Mouse (Mus musculus) adrenal gland, adult 8-10 months (tissue): ENCODE measurements around the gene Pakap. TPM values are rescaled to one million over a fixed set of nuclear protein-coding genes. Genes with fewer than 3 reads are reported as not detected.

Experiments
- DNase-seq: peaks from one replicate; pipeline ENCODE4 v3.0.0; 2022
- total RNA-seq, 4 experiments: library from RNA; stranded (reverse); gene quantifications; 2 replicates each; pipeline ENCODE4 v1.2.4; 2022

Gene Pakap
- total RNA-seq, 4 experiments from 2014 or later: 35.3 to 97.4 (median 63.1) TPM

DNA sequence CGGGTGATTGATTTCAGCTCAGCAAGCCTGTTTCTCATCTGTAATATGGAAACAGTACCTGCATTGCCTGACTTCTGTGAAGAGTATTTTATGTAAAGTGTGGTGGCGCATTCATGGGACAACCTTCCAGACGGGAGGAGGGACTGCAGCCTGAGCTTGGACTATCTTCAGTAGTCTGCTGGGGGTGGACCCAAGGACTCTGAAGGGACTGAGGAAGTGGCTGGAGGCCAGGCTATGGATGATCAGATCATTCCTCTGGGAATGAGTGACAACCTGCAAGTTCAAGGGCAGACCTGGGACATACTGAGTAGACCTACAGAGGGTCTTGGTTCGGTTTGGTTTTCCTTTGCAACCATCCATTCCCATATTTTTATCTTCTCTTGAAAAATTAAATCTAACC, 154.3 kb downstream of the Pakap start:
- DNase-seq: no peak

DNA sequence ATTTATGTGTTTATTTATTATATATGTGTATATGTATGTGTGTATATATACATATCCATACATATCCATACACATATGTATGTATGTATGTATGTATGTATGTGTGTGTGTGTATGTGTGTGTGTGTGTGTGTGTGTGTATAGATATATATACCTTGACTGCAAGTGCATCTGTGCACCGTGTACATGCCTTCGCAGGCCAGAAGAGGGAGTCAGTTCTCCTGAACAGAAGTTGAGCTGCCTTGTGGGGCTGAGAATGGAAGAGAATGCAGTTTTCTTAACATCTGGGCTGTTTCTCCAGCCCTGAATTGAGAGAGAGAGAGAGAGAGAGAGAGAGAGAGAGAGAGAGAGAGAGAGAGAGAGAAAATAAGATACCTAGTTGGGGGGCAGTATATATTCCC, 155.7 kb downstream of the Pakap start:
- DNase-seq: no peak

DNA sequence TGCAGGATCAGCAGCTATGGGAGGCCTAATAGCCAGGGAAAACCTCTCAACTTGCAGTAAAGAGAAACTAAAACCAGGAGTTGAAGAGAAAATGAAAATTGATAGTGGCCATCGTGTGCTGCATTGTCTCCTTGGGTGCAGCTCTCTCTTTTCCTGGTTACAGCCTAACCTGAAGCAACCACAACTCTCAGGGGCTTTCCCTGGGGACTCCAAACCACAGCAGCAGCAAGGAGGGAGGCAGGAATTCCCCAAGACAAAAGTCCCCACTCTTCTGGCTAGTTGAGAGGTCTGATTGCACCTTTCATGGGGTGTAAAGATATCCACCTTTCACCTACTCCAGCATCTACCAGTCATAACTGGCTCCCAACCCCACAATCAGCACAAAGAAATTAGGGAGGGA, 157.6 kb downstream of the Pakap start:
- DNase-seq: no peak

DNA sequence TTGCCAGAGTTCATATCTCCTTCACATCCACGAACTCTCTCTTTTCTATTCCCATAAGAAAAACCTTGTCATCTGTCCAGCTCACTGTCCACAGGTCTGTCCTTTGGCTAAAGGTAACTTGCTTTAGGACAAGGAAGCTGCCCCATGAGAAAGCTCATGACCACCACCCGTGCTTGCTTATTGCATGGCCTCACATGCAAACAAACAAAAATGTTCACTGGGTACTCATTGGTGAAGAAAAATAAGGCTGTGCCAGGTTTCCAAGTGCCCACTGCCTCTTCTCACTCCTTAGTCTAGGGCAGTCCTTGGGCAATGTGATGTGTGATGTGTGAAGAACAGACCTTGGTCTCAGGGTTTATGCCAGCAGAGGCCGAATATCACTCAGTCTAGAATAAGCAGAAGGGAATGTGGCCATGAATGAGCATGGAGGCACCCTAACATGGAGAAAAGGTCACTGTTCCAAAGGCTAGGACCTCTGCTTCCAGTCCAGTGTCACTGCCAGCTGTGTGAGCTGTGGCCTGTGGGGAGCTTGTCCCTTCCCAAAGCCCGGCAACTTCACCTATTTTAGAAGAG, 160.7 kb downstream of the Pakap start:
- DNase-seq: peak; percentile 60

DNA sequence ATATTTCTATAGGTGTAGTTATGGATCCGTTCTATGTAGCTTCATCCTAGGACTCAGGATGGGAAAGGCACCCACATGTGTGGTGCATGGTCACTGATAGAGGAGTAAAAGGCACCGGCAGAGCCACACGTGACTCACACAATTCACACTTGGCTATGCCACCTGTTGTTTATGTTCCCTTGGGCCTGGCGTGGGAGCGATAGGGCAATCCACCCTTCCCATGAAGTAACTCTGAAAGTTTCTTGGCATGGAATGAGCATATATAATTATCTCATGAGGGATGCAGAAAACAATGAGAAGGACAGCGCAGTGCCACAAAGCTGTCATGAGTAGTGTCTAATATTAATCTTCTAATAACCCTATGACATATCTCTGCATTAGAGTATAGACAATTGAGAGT, 162.1 kb downstream of the Pakap start:
- DNase-seq: no peak

DNA sequence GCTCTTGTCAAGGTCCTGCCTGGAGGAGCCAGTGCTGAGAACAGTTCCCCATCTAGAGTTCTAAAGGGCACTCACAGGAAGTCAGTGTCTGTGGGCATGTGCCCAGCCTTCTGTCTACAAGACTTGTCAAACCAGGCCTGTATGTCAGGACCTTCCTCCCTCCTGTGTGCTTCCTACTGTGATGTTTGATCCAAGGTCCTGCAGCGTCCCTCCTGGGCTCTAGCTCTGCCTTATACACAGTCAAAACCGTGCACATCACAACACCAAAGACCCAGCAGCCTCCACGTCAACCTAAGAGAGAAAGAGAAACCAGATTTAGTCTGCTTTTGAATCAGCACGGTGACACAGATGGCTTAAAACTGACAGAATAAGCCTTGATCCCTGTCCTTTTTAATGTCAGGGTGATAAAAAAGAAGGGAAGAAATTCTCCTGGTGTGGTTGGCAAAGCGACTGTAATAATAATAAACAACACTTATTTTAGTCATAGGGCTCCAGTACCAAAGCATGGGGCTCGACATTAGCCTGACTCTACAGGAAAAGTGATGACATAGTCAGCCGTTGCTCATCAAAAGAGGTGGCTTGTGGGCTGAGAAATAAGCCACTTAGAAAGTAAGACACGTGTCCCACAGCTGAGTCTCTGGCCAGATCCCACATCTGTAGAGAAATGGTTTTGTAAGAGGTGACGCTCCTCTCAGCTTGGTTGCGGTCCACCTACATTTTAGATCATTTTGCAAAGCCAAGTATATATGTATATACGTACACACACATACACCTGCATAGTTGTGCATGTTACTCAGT, 163.0 kb downstream of the Pakap start:
- no peak for DNase-seq

DNA sequence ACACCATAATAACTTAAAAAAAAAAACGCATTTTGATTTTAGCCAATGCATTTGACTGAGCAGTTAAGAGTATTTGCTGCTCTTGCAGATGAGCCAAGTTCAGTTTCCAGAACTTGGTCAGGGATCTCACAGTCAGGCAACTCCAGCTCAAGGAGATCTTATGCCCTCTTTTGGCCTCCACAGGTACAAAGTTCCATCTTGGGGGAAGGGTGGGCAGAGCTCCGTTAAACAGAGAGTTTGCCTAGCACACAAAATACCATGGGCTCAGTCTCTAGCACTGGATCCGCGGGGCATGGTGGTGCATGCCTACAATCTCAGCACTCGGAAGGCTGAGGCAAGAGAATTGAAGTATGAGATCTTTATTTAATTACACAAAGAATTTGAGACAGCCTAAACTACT, 164.4 kb downstream of the Pakap start:
- no peak for DNase-seq

DNA sequence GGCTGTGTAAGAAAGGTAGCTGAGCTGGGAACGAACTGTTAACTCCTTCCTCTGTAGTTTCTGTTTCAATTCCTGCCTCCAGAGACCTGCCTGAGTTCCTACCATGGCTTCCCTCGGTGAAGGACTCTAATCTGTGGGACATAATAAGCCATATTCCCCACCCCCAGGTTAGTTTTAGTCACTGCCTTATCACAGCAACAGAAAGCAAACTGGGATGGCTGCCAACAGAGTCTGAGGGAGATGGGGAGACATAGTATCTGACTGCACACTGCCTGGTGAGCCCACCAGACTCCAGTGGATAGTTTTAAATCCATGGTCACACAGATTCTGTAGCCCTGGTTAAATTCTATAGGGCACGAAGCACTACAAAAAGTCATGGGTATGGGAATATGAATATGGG, 165.5 kb downstream of the Pakap start:
- DNase-seq: no peak

DNA sequence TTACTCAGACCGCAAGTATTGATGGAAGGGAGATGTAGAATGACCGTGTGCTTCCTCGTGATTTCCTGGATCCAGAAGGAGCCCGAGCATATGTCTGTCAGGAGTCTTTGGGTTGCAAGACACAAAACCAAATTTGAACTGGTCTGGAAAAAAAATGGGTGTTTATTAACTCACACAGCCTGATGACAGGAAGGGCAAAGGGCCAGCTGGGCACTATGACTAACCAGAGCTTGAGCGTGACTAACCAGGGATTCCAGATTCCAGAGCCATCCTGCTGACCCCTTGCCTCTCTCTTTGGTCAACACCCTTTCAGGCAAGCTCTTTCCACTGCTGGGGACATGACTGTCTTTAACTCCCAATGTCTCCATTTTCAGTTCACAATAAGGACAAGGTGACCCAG, 167.4 kb downstream of the Pakap start:
- DNase-seq: peak; percentile 64

DNA sequence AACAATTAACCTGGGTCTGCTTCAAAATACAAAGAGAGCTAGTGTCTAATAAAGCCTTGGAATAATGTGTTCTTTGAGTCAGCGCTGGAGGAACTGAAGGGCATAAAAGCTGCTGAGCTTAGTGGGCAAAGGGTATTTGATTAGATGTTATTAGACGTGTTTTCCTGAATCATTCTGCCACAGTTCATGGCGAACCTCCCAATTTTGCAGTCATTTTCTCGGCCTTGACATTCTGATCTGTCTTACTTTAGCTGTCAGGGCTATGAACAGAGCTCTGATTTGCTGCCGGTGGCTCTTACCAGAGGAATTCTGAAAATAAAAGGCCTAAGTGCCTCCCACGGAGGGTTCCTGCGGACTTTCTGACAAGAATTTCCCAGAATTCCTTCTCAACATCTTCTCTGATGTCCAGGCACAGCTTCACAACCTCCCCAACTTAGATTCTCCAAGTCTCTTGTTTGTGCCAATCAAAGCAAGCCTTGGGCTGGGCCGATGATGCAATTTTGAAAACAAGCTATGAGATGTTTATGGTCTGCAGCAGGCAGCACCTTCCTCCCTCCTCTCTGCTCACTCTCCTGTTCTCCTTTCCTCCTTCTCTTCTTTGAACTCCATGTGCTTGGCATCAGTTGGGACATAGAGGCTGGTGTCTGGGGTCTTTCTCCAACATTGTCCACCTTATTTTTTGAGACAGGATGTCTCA, 171.0 kb downstream of the Pakap start:
- DNase-seq: peak; percentile 75

DNA sequence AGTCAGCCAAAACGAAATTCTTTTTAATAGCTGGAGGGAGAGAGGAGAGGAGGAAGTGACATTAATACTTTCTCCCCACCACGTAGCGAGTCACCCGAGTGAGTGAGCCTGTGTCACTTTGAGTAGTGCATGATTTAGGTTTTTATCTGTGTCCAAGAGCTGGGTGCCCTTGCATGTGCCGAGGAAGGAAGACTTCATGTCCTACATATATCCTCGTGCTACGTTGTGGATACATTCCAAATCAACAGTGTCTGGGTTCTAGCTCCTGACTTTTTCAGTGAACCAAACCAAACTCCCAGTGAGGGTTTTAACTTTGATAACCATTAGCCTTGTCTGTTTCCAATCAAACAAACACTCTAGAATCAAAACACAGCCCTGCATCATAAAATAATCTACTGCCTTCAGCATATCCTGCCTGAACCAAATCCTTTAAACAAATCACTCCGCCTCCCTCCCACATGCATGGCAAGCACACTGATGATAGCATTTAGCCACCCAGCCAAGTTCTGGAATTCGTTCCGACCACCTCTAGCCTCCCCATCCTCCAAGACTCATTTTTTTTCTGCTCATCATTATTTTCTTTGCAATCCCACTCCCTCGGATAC, 175.4 kb downstream of the Pakap start:
- DNase-seq: no peak

DNA sequence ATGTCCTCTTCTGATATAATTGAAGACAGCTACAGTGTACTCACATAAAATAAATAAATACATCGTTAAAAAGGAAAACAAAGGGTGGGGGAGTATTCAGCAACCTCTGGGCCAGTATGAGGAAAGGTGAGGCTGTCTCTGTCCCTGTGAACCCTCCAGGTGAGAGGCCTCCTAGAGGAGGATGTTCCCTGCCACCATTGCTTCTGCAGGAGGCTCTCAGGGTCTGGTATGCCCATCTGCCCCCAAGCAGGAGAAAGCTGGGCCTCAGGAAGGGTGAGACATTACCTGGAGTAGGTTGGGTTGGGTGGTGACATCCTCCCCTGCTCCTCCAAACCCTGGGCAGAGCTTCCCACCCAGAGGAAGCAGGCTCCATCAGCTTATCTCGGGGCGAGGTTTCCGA, 182.7 kb downstream of the Pakap start:
- DNase-seq: no peak

DNA sequence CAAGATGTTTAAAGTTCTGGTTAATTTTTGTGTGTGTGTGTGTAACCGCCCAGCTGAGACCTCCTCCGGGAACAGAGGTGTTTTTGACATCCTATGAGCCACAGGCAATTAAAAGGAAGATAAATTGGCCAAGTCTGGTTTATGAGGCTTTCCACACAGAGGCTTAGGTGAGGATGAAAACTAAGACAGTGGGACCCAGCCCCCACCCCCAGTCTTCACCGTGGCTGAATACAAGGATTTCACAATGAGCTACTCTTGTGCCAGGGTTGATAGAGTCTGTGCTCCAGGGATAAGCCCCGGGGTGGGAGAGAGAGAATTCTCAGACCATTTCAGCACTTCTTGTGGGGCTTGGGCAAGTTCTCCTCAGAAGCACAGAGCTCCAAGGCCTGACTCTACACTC, 183.1 kb downstream of the Pakap start:
- DNase-seq: no peak

DNA sequence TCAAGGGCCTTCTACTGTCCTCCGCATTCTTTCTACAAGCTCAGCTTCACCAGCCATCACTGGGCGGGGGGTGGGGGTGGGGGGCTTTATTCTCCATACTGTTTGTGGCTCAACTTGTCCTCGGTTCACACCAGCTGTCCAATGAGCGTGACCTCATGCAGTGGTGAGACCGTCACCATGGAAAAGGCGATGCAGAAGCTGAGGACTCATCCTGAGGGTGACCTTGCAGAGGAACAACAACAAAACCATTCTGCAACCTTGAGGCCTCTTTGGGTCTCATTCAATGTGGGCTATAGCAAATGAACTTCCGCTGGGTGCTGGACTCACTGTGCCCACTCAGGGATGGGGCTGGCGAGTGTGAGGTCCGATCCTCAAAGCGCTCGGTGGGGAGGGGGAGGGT, 183.6 kb downstream of the Pakap start:
- peak; percentile 54 for DNase-seq

DNA sequence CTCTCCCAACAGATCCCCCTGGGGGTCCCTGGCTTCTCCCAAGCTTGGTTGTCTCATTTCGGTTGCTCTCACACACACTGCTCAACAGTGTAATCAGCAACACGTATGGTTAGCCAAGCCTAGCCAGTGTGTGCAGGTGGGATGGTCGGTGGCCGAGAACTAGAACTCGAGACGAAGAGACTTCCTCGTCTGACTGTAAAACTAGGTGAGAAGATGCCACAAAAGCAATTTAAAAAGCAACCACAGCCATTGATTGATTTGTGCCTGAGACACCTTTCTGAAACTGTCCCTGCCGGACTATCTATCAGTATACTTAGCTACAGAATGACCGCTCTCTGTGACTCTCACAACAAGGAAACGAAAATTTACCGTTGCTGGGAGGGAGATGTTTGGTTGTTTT, 187.1 kb downstream of the Pakap start:
- no peak for DNase-seq

DNA sequence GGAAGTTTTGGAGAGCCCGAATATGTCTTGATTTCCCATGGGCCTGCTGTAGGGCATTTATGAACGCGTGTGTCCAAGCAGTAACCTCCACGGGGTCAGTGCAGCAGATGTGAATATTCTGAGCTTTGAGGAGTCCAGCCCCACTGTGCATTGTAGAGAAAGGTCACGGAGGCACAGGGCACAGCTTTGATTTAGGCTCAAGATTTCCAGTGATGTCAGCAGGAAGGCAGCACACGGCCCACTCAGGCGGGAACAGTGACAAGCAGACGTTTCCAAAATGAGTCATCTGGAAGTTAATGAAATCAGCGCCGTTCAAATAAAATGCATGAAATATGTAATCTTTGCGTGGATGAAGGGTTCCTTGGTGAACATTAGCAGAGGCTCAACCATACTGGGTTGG, 190.0 kb downstream of the Pakap start:
- DNase-seq: peak; percentile 41

DNA sequence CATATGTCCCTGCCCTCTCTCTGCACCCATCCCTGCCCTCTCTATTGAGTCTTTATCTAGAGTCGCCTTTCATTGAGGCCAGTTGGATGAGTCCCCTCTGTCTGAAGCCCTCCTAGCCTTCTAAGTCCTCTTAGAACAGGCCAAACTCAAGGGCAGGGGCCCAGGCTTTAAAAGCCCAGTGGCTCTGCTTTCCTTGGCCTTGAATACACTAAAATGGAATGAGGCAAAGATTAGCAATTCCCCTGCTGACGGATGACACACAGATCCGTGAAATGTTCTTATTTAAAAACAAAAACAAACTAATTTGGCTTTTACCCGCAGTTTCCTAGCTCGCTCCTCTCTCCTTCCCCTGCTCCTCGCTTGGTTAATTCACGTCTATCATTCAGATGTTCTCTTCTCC, 194.4 kb downstream of the Pakap start:
- DNase-seq: no peak

DNA sequence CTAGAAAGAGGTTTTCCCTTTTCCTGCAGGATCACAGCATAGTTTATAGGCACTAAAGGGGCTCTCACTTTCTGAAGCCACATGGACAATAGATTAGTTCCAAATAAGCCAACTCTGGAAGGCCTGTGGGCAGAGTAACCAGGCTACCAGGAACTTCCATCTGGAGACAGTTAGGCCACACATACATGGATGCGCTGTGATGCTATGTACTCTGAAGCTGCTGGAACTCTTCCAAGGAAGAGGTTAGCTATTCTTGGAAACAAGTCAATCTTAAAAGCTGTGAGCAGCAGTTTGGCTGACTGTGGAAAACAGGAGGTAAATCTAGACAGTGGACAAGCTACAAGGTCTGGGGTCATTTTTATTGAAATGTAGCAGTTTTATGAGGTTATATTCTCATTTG, 196.4 kb downstream of the Pakap start:
- no peak for DNase-seq

DNA sequence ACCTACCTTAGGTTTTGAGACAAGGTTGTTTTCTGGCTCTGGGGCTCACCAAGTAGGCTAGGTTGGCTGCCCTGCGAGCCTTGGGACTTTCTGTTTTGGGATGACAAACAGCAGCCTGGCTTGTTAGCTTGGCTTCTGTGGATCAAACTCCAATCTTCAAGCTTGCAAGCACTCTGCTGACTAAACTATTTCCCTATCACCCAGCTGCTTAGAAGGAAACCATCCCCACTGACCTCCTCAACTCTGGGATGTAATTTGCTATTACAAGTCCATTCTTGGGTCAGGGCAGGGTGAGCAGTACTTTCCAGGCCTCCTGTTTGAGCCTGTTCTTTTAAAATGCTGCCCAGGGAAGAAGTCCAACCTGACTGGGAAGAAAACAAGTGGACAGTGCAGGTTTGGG, 196.9 kb downstream of the Pakap start:
- no peak for DNase-seq

DNA sequence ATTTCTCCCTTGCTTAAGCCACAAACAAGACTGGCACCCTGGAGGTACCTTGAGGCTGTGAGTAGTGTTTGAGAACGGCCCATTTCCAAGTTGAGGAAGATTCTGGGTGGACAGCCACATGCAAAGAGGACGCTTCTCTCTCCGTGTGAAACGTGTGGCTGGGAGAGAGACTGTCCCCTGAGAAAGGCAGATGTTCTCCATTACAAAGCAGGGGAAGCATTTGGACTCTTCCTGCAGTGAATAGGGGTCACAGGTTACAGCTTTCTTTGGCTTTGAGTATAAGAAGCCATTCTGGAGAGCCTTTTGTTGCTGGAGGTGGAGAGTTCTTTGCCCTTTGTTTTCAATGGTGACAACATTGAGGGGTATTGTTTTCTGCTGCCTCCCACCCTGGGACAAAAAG, 197.8 kb downstream of the Pakap start:
- DNase-seq: no peak

DNA sequence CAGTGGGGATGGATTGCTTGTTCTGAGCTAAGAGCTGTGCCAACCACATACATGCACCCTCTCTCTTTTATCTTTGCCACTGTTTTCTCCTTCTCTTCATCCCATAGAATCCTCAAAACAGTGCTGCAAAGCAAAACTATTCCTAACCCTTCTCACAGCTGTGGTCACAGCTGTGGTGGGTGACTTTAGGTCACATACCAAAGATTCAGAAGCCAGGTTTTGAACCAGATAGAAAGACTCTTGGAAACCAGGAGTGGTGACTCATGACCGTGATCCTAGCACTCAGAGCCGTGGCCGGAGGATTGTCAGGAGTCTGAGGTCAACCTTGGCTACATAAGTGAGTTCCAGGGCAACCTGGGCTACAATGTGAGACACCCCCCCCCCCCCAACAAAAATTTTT, 201.0 kb downstream of the Pakap start:
- no peak for DNase-seq

DNA sequence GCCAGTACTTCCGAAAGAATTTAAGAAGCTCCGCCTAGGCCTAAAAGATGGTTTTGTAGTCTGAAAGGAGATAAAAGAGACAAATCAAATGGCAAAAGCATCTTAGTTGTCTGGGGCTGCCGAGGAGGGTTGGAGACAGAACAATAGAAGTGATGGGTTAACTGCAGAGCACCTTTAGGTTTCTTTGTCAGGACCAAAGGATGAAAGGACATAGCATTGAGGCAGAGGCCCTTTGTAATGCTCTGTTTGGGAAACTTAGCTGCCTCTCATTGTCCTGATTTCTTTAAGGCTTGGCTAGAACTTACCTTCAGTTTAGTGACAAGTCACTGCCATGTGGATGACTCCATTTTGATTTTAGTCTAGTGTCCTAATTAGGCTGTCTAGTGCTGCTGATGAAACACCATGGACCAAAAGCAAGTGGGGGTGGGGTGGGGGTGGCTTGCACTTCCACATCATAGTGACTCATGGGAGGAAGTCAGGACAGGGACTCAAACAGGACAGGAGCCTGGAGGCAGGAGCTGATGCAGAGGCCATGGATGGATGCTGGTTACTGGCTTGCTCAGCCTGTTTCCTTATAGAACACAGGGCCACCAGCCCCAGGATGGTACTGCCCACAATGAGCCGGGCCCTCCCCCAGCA, 202.3 kb downstream of the Pakap start:
- DNase-seq: no peak
